Mouse (Mus musculus) urinary bladder, postnatal 14 days (tissue): ENCODE data around the gene Hist1h3h.
A peak's percentile ranks its signal among the peaks of the same experiment; 100 is the strongest.
"Not testable (repeated sequence)": the region's sequence is repeated elsewhere in the genome, so short reads cannot be mapped to it uniquely, and the experiment has no call there.

Experiments
- DNase-seq: peaks from one replicate; pipeline ENCODE4 v3.0.0; 2021; ENCODE audit warnings: low spot score

The Hist1h3h gene

DNA sequence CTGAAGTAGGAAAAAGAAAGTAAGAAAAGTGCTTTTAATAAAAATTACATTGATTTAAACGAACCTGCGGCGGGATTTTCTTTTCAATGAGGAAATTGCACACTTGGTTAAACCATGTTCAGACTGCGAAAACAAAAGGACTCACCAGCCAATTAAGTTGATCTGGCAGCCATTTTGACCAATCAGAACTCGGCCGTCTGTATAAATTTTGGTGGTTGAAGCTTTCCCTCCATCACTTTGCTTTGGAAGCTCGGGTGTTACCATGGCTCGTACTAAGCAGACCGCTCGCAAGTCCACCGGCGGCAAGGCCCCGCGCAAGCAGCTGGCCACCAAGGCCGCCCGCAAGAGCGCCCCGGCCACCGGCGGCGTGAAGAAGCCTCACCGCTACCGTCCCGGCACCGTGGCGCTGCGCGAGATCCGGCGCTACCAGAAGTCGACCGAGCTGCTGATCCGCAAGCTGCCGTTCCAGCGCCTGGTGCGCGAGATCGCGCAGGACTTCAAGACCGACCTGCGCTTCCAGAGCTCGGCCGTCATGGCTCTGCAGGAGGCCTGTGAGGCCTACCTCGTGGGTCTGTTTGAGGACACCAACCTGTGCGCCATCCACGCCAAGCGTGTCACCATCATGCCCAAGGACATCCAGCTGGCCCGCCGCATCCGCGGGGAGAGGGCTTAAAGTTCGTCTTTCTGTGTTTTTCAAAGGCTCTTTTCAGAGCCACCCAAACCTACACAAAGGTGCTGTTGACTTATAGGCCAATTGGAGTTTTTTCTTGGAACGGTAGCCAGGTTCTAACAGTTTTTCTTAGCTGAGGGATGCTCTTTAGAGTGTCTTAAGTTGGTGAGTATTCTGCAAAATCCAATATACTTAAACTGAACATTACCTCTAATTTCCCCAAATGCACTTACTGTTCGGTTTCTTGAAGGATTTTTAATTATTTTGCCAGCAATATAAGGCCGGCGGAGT, at the start of gene Hist1h3h:
Hist1h3h (plus strand) TSS at position 263 of the 961 bp plus-strand sequence.
- peak; percentile 81 for DNase-seq

DNA sequence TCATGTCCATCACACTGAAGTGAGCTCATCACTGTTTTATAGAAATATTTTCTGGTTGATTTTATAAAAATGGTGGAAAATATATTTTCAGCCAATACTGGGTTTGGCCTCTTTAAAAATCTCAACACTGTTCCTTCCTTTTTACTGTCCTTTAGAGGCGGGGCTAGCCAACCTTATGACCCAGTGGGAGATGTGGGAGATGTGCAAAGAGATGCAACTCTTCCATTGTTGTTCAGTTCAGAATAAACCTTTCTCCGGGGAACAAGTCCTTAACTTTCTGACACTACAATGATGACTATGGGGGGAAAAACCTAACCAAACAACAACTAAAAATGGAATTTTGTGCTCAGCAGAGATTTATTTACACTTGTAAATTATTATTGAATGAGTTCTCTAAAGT, 40.2 kb upstream of the Hist1h3h start, which contains the start of gene Olfr1360:
Olfr1360 (minus strand) TSS at position 101 of the 400 bp plus-strand sequence.
- no peak for DNase-seq

DNA sequence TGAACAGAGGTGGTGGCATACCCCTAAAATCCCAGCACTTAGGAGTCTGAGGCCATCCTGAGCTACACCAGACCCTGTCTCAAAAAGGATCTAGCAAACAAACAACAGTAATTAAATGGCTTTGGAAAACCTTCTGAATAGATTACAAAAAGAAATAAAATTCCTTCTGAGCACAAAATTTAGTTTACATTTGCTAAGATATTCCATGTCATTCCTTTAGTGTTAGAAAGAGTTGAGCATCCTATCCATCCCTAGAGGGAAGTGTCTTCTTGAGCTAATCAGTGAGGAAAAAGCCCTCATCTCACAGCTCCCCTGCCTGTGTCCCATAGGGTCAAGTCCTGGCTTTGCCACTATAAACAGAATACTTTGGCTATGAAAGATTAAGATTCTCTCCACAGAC, 19.6 kb upstream of the Hist1h3h start, which contains the start of gene Olfr1359:
Olfr1359 (plus strand) TSS at position 301 of the 400 bp plus-strand sequence.
- no peak for DNase-seq

DNA sequence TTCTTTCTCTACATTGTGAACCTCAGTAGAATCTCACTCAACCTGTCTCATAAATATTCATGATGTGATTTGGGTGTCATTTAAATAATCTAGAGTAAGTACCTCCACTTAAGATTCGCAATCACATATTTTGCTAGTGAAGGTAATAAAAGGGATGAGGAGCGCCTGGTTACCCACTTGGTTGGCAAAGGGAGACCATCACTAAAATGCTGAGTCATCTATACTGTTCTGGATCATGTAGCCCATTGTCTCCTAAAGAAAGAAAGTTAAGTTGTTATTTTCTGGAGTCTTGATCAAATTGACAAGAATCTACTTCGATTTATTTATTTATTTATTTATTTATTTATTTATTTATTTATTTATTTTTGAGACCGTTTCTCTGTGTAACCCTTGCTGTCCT, 10.8 kb upstream of the Hist1h3h start:
- no peak for DNase-seq

GRCm38 (mm10) chr13:21710031-21710711, 7.3 kb upstream of the Hist1h3h start:
- peak; percentile 91 for DNase-seq

GRCm38 (mm10) chr13:21710821-21711525, 6.5 kb upstream of the Hist1h3h start:
- DNase-seq = peak; percentile 74

DNA sequence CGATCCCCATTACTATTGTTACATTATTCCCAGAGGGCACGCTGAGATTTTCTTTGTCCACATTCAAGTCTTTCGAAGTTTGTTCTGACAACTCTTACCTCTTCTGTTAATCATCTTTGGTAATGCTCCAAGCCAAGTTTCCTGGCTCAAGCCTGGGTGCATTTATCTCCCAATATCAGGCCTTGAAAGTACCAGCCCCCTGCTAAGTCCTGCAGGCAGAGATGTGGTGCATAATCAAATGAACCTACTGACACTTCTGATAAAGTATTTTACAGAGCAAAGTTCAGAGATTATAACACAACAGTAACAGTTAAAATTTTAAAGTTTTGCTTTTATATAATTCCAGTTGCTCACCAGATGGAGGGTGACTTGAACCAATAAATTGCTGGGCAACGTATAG, 5.8 kb upstream of the Hist1h3h start:
- DNase-seq = no peak

DNA sequence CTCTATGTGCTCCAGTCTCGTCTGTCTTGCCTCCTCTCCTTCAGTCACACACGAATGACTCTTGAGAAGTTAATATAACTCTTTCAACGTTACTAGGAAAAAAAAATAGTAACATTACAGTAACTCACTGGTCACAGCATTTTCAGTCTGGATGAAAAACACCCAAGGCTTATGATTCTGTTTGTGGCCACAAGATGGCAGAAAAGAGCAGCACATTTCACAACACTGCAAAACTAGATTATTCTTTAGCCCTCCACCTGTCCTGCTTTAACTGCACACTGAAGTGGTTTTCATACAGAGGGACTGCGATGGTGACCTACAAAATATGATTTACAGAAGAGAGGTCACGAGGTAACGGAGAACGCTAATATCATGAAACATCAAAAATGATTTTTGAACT, 2.7 kb upstream of the Hist1h3h start:
- DNase-seq = peak; percentile 55

- DNase-seq = no peak
These were observed 2.2 kb upstream of the Hist1h3h start for GRCm38 (mm10) chr13:21715131-21715863.

DNA sequence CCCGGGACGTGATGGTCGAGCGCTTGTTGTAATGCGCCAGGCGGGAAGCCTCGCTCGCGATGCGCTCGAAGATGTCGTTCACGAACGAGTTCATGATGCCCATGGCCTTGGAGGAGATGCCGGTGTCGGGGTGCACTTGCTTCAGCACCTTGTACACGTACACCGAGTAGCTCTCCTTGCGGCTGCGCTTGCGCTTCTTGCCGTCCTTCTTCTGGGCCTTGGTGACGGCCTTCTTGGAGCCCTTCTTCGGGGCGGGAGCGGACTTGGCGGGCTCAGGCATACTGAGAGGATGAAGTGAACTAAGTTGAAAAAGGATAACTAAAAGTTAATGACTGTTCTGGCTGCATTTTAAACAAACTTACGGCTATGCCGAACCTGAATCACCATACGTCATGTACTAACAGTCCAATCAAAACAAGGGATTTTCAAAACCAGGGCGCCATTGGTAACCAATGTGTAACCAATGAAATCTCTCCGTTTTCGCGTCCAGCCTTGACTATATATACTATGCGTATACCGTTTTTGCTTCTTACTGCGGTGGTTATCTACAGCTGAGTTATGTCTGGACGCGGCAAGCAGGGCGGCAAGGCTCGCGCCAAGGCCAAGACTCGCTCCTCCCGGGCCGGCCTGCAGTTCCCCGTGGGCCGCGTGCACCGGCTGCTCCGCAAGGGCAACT, 1.5 kb upstream of the Hist1h3h start, which contains the start of the genes Hist1h2bl and Hist1h2ai:
Hist1h2bl (minus strand) TSS at position 280 of the 676 bp plus-strand sequence.
Hist1h2ai (plus strand) TSS at position 559 of the 676 bp plus-strand sequence.
- peak; percentile 77 for DNase-seq

GRCm38 (mm10) chr13:21716540-21717391, 693 bp upstream of the Hist1h3h start:
- DNase-seq = not testable (repeated sequence)

DNA sequence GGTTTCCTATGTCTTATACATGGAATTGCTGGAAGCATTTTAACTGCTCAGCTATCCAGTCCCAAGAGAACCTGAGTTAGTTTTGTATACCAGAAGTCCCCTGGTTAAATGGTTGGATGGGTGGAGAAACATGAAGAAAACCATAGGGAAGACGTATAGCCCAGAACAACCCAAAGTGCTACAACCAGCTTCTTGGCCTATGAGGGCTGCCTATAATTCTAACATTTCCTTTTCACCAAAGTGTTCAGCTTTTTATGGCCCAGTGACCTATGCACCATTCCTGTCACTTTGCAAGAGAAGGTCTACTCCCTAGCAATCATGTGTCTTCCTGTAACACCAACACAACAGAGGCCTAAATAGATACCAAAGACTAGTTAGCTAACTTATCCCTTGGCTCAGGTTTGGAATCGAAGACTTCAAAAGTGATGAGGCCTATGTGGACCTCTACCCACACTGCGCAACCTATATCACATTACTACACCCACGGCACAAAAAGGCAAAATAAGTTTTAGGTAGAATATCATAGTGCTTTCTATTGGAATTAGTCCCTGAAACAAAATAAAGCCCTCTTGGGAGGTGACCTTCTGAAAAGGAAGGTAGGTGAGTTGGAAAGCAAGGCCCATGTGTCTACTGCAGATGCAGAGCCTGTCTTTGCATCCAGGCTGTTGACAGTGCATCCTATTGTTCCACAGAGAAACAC, 1.1 kb downstream of the Hist1h3h start:
- DNase-seq = no peak

GRCm38 (mm10) chr13:21721107-21721756, 3.8 kb downstream of the Hist1h3h start:
- DNase-seq = not testable (repeated sequence)

DNA sequence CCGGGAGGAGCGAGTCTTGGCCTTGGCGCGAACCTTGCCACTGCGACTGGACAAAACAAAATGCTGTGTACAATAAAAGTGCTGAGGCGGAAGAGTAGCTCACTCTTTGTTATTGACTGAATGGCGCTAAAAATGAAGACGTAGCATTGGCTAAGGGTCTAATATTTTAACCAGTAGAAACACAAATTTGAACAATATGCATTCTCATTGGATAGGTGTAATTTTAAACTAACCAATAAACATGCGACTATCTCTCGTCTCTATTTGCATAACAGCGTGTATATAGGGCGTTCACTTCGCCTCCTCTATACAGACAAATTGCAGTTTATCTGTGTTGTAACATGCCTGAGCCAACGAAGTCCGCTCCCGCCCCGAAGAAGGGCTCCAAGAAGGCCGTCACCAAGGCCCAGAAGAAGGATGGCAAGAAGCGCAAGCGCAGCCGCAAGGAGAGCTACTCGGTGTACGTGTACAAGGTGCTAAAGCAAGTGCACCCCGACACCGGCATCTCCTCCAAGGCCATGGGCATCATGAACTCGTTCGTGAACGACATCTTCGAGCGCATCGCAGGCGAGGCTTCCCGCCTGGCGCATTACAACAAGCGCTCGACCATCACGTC, 4.4 kb downstream of the Hist1h3h start, which contains the start of gene Hist1h2bm:
Hist1h2bm (plus strand) TSS at position 288 of the 616 bp plus-strand sequence.
- peak; percentile 67 for DNase-seq

DNA sequence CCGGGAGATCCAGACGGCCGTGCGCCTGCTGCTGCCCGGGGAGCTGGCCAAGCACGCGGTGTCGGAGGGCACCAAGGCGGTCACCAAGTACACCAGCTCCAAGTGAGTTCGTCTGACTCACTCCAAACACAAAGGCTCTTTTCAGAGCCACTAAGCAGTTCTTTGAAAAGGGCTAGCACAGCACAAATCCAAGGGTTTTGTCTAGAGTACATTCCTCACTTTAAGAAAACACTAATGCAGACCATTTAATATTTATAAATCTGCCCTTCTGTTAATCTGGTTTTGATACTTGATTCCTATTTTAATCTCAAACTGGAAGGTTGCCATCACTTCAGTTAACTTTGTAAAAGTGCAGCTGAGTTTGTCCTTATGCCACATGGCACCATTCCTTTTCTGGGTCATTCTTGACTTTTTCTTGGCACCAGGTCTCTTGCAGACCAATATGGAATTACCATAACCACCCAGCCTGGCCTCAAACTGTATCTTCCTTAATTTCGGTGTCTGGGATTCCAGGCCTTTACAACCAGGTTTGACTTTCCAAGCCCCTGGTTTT, 5.0 kb downstream of the Hist1h3h start:
- DNase-seq = no peak

DNA sequence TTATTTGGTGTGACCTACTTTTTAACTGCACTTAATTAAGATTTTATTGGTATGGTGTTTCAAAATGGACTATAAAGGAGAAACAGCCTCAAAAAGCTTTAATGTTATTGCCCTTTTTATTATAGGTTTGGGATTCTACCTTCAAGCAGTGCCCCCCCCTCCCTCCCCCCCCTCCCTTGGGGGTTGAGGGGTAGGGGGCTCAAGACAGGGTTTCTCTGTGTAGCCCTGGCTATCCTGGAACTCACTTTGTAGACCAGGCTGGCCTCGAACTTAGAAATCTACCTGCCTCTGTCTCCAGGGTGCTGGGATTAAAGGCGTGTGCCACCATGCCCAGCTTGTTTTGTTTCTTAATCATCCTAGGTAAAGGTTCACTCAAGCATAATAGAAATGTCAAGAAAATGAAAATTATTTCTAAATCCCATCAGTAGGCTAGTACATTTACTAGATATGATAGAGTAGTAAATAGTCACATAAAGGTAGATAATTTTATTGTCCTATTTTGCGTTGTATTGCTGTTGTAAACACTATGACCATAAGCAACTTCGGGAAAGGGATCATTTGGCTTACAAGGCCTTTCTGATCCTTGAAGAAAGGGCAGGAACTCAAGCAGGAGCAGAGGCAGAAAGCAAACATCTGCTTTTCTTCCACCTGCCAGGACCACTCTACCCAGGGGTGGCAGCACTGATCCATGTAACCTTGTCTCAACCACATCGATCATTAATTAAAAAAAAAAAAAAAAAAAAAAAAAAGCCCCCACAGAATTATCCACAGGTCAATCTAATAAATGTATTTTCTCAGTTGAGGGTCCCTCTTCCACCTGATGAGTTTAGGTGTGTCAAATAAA, 5.8 kb downstream of the Hist1h3h start:
- DNase-seq = no peak
